26 mouse cellular contexts compared by ENCODE assay signal in genomic region chr10:40510356-40510755, GRCm38 (mm10). TPM values are rescaled to one million over a fixed set of nuclear protein-coding genes. Genes with fewer than 3 reads are reported as not detected.
DNase-seq lines count a peak whose midpoint lies in the region; ATAC-seq and TF ChIP-seq lines count a peak whose summit lies in the region.
"Had no signal": no experiment of that assay in that cellular context is flagged by ENCODE, and none has a peak within 500 bp of the region (broad histone marks: within the 10 kb centered on the region; RNA-seq: fewer than 3 reads in every experiment).

No protein-coding gene starts in this region.

- H3K27me3 ChIP-seq in embryonic facial prominence, embryonic 13.5 days = no peaks in the 10 kb centered on the region
- no peaks in the 10 kb centered on the region for H3K27me3 ChIP-seq in embryonic facial prominence, embryonic 10.5 days (replicated peaks; ENCODE audit: low read depth, poor library complexity, severe bottlenecking)
- H3K27me3 ChIP-seq in lung, embryonic 14.5 days (ENCODE audit: insufficient read depth, low read length) = no peaks in the 10 kb centered on the region
- no peaks in the 10 kb centered on the region for H3K27me3 ChIP-seq in midbrain, embryonic 10.5 days (ENCODE audit: low read depth, poor library complexity, severe bottlenecking)
- H3K27me3 ChIP-seq: embryonic facial prominence, embryonic 12.5 days; forebrain, embryonic 12.5 days; heart, embryonic 15.5 days had no signal

- DNase-seq in embryonic facial prominence, embryonic 10.5 days (ENCODE audit: low spot score) = no peak
- no peak for DNase-seq in lung, embryonic 14.5 days
- DNase-seq in lung, postnatal 14 days = no peak
- DNase-seq in thymus, postnatal 4 days = peak; percentile 7
- no peak for DNase-seq in thymus, postnatal 36 days
- DNase-seq in midbrain, embryonic 10.5 days (ENCODE audit: low spot score) = no peak
- DNase-seq: adrenal gland, postnatal 10 days; B cell, adult 2 months; cerebellum, adult 11 months; cerebellum, adult 8-10 months; cerebellum, postnatal 14 days; embryo, embryonic 11 days; gastrocnemius, postnatal 10 days had no signal

- H3K4me3 ChIP-seq in embryonic facial prominence, embryonic 13.5 days = no peak overlapping the region
- no peak overlapping the region for H3K4me3 ChIP-seq in embryonic facial prominence, embryonic 10.5 days
- H3K4me3 ChIP-seq in lung, embryonic 14.5 days (ENCODE audit: low read depth, low read length) = no peak overlapping the region
- H3K4me3 ChIP-seq in midbrain, embryonic 10.5 days = no peak overlapping the region
- H3K4me3 ChIP-seq: embryonic facial prominence, embryonic 12.5 days; forebrain, embryonic 12.5 days; heart, adult 2 months; heart, embryonic 15.5 days; hindbrain, embryonic 10.5 days had no signal

- WGBS in embryonic facial prominence, embryonic 13.5 days = 89% methylated on average over 5 of the region's 5 CpGs
- 90% methylated on average over 5 of the region's 5 CpGs for WGBS in embryonic facial prominence, embryonic 10.5 days
- 91% methylated on average over 5 of the region's 5 CpGs for WGBS in lung, embryonic 14.5 days
- 93% methylated on average over 5 of the region's 5 CpGs for WGBS in midbrain, embryonic 10.5 days

- no peak overlapping the region for H3K9ac ChIP-seq in embryonic facial prominence, embryonic 13.5 days
- H3K9ac ChIP-seq in lung, embryonic 14.5 days = no peak overlapping the region
- H3K9ac ChIP-seq: embryonic facial prominence, embryonic 12.5 days; forebrain, embryonic 12.5 days; heart, embryonic 15.5 days; hindbrain, embryonic 14.5 days had no signal

- H3K36me3 ChIP-seq in embryonic facial prominence, embryonic 13.5 days = no peaks in the 10 kb centered on the region
- no peaks in the 10 kb centered on the region for H3K36me3 ChIP-seq in embryonic facial prominence, embryonic 10.5 days (replicated peaks)
- no peaks in the 10 kb centered on the region for H3K36me3 ChIP-seq in lung, embryonic 14.5 days (ENCODE audit: insufficient read depth)
- no peaks in the 10 kb centered on the region for H3K36me3 ChIP-seq in midbrain, embryonic 10.5 days
- H3K36me3 ChIP-seq: embryonic facial prominence, embryonic 12.5 days; forebrain, embryonic 12.5 days; G1E; heart, embryonic 15.5 days; hindbrain, embryonic 10.5 days had no signal

- no peak for TF ChIP-seq CTCF in lung, embryonic 14.5 days (IDR thresholded peaks at IDR 0.05; ENCODE audit: low read depth)

- 0 out of 2 replicates have a peak, but pooled peaks have one; percentile 20 for ATAC-seq in embryonic facial prominence, embryonic 13.5 days (ENCODE audit: insufficient number of reproducible peaks, insufficient read depth, low FRiP score, low TSS enrichment, low read depth)
- ATAC-seq in lung, embryonic 14.5 days (ENCODE audit: insufficient read depth) = no peak
- ATAC-seq: CD4-positive, CD25-positive, alpha-beta regulatory T cell, adult 4 months; forebrain, embryonic 16.5 days had no signal

- no peaks in the 10 kb centered on the region for H3K9me3 ChIP-seq in embryonic facial prominence, embryonic 13.5 days
- no peaks in the 10 kb centered on the region for H3K9me3 ChIP-seq in embryonic facial prominence, embryonic 10.5 days
- no peaks in the 10 kb centered on the region for H3K9me3 ChIP-seq in lung, embryonic 14.5 days (ENCODE audit: low read depth, low read length)
- H3K9me3 ChIP-seq in midbrain, embryonic 10.5 days (replicated peaks) = no peaks in the 10 kb centered on the region; the same call in 1 of the 2 replicates
- H3K9me3 ChIP-seq: embryonic facial prominence, embryonic 12.5 days; forebrain, embryonic 12.5 days; G1E; heart, embryonic 15.5 days had no signal

- no peak overlapping the region for H3K4me2 ChIP-seq in embryonic facial prominence, embryonic 13.5 days
- no peak overlapping the region for H3K4me2 ChIP-seq in lung, embryonic 14.5 days
- H3K4me2 ChIP-seq: embryonic facial prominence, embryonic 12.5 days; forebrain, embryonic 12.5 days; heart, embryonic 11.5 days; heart, embryonic 15.5 days; hindbrain, embryonic 14.5 days had no signal

- peaks cover 5% of the 10 kb centered on the region; the same call in 1 of the 2 replicates for H3K4me1 ChIP-seq in embryonic facial prominence, embryonic 13.5 days
- no peaks in the 10 kb centered on the region for H3K4me1 ChIP-seq in embryonic facial prominence, embryonic 10.5 days
- no peaks in the 10 kb centered on the region; the same call in 1 of the 2 replicates for H3K4me1 ChIP-seq in lung, embryonic 14.5 days (ENCODE audit: insufficient read depth)
- peaks cover 5% of the 10 kb centered on the region; the same call in 1 of the 2 replicates for H3K4me1 ChIP-seq in midbrain, embryonic 10.5 days
- H3K4me1 ChIP-seq: embryonic facial prominence, embryonic 12.5 days; forebrain, embryonic 12.5 days; heart, embryonic 15.5 days had no signal

- H3K27ac ChIP-seq in embryonic facial prominence, embryonic 13.5 days = peak overlapping the region; percentile 51; the same call in 1 of the 2 replicates
- no peak overlapping the region for H3K27ac ChIP-seq in embryonic facial prominence, embryonic 10.5 days (replicated peaks)
- H3K27ac ChIP-seq in lung, embryonic 14.5 days (ENCODE audit: low read depth) = peak overlapping the region; percentile 22; the same call in 1 of the 2 replicates
- H3K27ac ChIP-seq in midbrain, embryonic 10.5 days (replicated peaks) = no peak overlapping the region
- H3K27ac ChIP-seq: embryonic facial prominence, embryonic 12.5 days; forebrain, embryonic 12.5 days; heart, adult 2 months; heart, embryonic 15.5 days; hindbrain, embryonic 10.5 days; hindbrain, embryonic 14.5 days had no signal

RNA-seq across cellular contexts. Expression of gene Slc22a16, which starts 59.8 kb away (rescaled TPM):
- not detected in 2 replicates for polyA plus RNA-seq in embryonic facial prominence, embryonic 13.5 days (2015; fragmentation: Nextera tagmentation; extraction: Ambion mirVana)
- not detected in 2 replicates for polyA plus RNA-seq in embryonic facial prominence, embryonic 10.5 days (2016; fragmentation: Nextera tagmentation; extraction: Ambion mirVana)
- not detected in 2 replicates for polyA plus RNA-seq in lung, embryonic 14.5 days (2014; fragmentation: Nextera tagmentation; extraction: Ambion mirVana)
- not detected in 2 replicates for polyA plus RNA-seq in midbrain, embryonic 10.5 days (2016; fragmentation: Nextera tagmentation; extraction: Ambion mirVana)
- polyA plus RNA-seq: brain, embryonic 14.5 days; CD4-positive, CD25-positive, alpha-beta regulatory T cell, adult 4 months; embryonic facial prominence, embryonic 12.5 days; forebrain, embryonic 12.5 days; forebrain, embryonic 16.5 days; frontal cortex, adult 2 months; G1E; heart, embryonic 11.5 days; heart, embryonic 15.5 days; hindbrain, embryonic 10.5 days; hindbrain, embryonic 14.5 days had no signal

Comparison
In these comparisons a context has a peak if more than half of its experiments do, and no peak if none do; other contexts are left out.
1. H3K27ac ChIP-seq: peak in embryonic facial prominence, embryonic 13.5 days (single experiment) and lung, embryonic 14.5 days (single experiment); none in embryonic facial prominence, embryonic 10.5 days (single experiment) and midbrain, embryonic 10.5 days (single experiment).